Mouse (Mus musculus) gastrocnemius, adult 8-10 months (tissue): ENCODE measurements around the gene Tspan9. TPM values are rescaled to one million over a fixed set of nuclear protein-coding genes. Genes with fewer than 3 reads are reported as not detected.
A peak's percentile ranks its signal among the peaks of the same experiment; 100 is the strongest.

ENCODE experiments used
- DNase-seq, 2 experiments: peaks; one replicate each; pipeline ENCODE4 v3.0.0; 2022; ENCODE audit warnings: low spot score in 2 of 2
- total RNA-seq, 4 experiments: library from RNA; stranded (reverse); gene quantifications; 2 replicates each; pipeline ENCODE4 v1.2.4; 2022

Gene Tspan9
- total RNA-seq = 10 to 100 TPM; 27.4 to 36.6 (median 31.5) TPM

DNA sequence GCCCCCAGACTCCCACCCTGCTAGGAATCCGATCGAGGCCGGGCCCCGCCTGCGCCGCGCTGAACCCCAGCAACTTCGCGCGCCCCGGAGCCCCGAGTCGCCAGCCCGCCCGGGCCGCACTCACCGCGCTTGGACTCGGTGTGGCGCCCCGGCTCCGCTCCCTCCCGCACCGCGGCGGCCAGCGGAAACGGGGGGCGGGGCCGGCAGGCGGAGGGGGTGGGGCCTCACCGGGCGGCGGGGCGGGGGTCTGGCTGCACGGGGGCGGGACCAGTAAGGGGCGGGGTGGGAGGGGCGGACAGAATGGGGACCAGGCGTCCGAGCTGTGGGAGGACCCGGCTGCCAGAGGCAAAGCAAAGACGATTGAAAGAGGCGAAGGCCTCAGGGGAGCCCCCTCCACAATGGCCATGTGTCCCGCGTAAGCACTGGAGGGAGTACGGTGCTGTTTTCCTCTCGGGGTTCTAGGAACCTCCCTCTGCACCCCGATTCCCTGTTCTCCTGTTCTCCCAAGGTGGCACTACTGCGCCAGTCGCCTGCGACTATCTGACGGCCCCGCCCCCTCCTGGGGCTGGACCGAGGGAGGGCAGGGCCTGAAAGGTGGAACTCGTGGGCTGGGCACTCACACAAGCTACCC lies at the start of gene Tspan9:
TSS of gene Tspan9 (minus strand) at position 205 of the 631 bp plus-strand sequence.
- DNase-seq = peak; percentile 40 to 58

DNA sequence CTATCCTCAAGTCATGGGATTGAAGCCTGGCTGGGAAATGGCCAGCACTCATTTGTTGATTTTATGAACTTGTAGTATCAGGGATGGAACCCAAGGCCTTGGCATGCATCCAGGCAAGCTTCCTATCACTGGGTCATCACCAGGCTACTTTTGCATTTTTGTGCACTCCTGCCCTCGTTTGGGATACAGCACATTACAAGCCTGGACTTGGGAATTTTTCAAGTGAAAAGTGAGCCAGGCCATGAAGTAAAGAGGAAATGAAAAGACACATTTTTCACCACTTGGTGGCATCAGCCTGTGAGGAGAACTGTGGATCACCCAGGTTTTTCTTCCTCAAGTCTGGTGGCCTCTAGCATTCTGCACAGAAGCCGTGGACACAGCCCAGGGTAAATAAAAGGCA lies 40.1 kb upstream of the Tspan9 start:
- no peak for DNase-seq

DNA sequence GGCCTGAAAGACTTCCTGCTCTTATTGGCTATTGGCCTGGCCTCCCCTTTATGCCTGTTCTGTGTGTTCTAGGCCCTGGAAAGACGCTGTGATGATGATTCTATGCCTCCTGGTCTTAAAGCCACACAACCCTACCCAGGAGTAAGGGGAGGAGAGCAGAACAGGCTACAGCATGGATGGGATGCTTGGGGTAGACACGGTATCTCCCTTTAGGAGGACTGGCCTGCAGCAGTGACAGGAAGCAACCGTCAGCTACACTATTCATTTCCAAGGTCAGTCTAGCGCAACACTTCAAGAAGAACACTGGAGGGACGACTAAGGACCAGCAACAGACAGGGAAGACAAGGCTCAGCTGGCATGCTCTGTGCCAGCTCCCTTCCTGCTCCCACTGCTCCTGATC lies 37.8 kb upstream of the Tspan9 start:
- no peak for DNase-seq

GRCm38 (mm10) chr6:128179651-128180050 lies 36.3 kb upstream of the Tspan9 start:
- no peak for DNase-seq

- DNase-seq = no peak
Measured at GRCm38 (mm10) chr6:128179247-128179646, 35.9 kb upstream of the Tspan9 start.

DNA sequence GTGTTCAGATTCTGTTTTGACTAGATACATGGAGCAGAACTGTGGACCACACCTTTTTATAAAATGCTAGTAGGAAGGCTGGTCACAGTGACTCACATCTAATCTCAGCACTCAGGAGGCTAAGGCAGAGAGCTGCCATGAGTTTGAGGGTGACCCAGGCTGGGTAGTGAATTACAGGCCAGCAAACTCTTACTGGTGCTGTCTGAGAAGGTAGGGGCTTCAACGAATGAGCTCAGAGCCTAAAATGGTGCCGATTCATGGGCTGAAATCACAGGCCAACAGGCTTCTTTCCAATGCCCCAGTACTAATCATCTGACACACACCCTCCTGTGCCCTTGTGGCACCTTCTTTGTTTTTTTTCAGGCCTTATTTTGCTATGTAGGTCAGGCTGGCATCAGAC lies 35.3 kb upstream of the Tspan9 start:
- no peak for DNase-seq

- no peak for DNase-seq
Measured at GRCm38 (mm10) chr6:128168785-128169679, 25.6 kb upstream of the Tspan9 start.

DNA sequence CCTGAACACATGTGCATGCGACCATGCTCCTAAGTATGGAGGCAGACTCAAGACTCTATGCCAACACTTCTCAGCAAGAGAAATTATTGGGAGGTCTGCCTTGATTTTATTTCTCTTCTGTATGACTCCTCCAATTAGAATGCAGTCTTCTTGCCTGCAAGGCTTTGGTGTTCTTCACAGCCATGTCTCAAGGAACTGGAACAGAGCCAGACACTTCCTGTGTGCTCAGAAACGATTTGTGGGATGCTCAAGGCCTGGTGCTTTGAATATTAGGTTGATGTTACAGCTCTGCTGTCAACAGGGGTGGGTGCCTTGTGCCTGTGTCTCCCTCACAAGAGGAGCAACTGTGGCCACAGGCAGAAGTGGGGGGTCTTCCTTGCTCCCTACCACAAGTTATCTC lies 22.2 kb upstream of the Tspan9 start:
- no peak for DNase-seq

DNA sequence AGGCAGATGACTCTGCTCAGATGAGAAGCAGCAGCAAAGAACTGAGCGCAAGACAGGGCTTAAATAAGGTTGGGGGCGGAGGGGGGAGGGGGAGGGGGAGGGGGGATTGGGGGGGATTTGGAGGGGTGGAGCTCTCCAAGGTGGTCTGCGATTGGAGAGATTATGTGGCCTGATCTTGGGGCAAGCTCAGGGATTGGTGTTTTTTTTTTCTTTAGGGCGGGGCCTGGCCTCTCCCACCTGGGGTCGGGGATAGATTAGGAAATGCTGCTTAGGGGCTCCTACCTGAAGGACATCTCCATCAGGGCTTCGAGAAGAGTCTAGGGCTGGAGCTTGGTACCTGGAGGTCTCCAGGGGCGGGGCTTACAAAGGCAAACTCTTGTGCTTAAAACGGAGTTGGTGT lies 21.2 kb upstream of the Tspan9 start:
- no peak for DNase-seq

- DNase-seq = no peak
Measured at GRCm38 (mm10) chr6:128159092-128159491, 15.7 kb upstream of the Tspan9 start.

DNA sequence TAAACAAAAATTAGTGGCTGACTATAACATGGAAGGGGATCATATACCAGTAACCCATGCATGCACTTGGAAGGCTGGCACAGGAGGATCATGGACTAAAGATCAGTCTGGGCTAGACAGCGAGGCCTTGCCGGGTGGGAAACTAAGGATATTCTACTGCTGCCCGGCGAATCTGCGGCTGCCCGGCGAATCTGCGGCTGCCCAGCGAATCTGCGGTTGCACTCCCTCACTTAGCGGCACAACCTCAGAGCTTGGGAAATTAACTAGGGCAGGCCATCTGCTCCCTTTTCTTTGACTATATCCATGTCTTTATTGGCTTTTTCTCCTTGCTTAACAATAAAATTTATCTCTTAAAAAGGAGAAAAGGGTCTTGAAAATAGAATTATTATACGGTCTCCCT lies 14.6 kb upstream of the Tspan9 start:
- no peak for DNase-seq

- DNase-seq = no peak
Measured at GRCm38 (mm10) chr6:128156476-128156875, 13.1 kb upstream of the Tspan9 start.

DNA sequence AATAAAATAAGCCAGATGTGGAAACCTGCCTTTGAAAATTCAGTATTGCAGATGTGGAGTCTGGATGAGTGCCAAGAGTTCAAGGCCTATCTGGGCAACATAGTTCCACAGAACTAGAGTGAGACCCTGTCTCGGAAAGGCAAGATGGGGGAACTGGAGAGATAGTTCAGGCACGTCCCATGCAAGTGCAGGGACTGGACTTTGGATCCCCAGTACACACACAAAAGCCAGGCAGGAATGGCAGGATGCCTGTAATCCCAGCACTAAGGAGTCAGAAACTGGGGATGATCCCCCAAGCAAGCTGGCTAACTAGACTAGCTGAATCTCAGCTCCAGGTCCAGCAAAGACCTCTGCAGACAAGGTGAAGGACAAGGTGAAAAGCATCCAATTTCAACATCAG lies 12.5 kb upstream of the Tspan9 start:
- DNase-seq = no peak

DNA sequence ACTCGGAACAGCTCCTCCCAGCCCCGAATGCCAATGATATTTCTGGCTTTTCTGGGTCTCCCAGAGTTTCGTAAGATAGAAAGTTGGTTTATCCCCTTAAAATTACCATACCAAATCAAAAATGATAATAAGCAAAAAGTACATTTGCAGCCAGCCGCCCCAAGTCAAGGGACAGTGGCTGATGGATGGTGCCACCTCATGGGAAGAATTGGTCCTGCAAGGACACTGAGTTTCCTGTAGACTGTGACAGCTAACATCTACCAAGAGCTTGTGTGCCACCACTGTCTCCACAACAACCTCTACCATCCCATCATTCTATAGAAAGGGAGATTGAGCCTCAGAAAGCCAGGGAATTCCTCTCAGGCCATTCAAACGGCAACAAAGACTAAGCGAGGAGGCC lies 2.4 kb upstream of the Tspan9 start:
- DNase-seq = no peak

DNA sequence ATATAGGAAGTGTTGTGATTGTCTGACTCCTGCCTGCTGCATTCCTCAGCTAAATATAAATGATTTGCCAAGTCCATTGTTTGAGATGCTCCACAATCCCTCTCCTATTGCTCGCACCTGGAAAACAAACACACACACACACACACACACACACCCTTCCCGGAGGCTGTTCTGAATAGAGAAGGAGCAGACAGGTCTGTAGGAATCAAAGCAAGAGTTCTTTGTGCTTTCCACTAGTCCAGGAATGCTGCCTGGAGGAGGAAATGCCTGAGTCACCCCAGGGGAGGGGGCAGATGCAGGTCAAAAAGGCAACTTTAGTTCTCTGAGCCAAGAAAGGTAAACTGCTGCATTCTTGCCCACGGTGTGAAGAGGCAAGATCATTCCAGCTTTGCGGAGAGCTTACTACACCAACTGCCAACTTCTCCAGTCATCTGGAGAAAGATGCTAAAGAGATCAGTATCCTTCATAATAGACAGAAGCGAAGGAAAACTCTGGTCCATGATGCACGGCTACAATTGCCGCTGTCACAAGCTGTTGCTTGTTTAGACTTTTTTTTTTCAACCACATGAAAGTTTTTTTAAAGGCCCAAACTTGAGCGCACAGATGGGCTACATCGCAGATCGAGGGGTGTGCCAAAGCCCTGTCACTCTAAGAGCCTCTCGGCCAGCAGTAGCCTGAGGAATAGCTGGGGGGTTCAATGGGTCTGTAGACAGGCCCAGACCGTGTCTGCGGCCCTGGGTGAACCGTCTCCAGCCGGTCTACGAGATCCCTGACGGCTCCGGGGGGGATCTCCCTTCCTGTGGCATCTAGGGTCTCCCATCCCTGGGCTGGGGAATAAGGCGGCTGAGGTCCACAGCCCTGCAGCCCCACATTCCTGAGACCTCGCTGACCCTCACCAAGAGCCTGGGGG lies 770 bp downstream of the Tspan9 start:
- no peak for DNase-seq

DNA sequence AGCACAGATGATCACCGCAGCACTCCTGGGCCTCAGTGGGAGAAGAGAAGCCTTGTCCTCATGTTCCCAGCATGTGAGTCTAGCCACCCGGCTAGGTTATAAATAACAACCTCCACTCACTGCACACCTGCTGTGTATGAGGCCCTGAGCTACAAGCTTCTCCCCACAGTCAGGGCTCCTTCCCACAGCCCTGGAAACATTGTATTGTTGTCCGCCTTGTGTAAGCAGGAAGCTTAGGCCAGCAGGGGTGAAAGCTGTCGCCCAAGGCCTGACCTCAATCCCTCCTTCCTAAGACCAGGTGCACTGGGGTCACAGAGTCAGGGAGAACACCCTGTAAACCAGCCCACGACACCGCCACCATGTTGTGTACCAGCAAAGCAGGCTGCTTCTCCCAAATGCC lies 2.7 kb downstream of the Tspan9 start:
- no peak for DNase-seq

DNA sequence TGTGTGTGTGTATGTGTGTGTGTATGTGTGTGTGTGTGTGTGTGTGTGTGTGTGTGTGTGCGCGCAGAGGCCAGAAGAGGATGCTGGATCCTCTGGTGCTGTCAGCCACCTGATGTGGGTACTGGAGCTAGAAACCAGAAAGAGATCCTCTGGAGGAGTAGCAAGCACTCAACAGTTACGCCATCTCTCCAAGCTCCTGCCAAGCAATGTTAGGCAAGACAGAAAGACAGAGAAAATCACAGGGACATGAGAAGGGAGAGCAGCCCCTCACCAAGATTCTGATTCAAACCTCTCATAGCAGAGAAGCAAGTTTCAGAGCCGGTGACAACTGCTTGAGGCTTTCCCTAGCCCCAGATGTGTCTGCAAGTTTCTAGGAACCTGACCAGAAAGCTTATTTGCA lies 5.5 kb downstream of the Tspan9 start:
- DNase-seq = no peak

DNA sequence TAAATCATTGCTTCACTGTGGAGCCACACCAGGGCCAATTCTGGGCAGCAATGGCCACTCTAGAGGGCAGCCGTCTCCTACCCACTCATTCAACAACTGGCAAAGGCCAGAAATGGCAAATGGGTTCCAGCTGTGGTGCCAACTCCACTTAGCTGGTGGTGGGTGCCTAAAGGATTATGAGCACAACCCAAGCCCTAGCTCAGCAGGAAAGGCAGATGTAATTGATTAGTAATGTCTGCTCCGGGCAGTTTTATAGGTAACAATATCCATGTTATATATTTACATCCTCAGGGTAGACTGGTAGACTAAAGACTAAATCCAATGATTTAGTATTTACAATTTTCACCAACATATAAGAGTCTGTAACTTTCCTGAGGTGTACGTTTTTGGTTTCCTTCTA lies 6.7 kb downstream of the Tspan9 start:
- no peak for DNase-seq

DNA sequence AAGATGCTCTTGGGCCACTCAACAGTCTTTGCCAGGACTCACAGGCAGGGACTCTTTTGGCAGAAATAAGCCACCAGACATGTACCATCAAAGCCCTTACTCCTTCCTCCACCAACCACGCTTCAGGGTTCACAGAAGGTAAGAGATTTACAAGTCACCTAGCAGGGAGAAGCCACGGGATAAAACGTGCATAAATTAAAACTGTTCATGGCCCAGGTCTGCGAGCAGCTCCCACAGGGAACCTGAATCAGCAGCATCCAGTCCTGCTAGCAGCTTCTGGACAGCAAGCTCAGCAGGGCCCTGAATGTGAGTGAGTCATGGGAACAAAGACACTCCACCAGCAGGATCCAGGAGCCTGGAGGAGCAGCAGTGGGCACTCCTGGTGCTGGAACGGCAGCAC lies 7.9 kb downstream of the Tspan9 start:
- DNase-seq = no peak

- no peak for DNase-seq
Measured at GRCm38 (mm10) chr6:128135006-128135405, 8.4 kb downstream of the Tspan9 start.

DNA sequence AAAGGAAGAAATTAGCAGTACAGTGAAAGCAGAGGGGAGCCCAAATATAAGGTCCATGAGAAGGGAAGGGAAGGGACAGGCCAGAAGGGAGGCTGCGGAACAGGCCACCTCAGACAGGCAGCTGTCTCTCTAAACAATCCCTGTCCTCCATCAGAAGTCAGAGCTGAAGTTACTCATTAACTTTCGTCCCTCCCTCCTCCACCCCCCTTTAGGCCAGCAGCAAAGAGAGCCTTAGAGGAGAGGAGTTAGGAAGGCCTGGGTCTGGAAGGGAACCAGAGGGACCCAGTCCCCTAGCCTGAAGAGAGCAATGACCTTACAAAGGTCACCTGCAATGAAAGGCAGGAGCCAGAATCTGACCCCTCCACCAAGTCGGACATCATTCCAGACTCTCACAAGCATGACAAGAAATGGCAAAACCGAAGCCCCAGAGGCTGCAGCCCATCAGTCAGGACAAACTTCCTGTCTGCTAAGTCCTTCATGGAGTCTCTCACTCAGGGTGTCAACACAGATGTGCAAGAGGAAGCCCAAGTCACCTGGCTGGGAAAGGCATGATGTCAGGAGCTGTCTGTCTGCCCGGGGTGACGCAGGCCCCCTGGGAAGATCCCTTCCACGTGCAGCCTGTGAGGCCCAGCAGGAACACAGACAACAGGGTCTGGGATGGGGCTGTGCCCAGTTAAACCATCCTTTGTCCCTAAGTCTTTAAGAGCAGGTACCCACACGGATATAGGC lies 9.0 kb downstream of the Tspan9 start:
- no peak for DNase-seq
